Mouse (Mus musculus) thymus, postnatal 4 days (tissue): ENCODE measurements around the gene Hist1h4f.
"Not testable (repeated sequence)": the region's sequence is repeated elsewhere in the genome, so short reads cannot be mapped to it uniquely, and the experiment has no call there.

ENCODE experiments used
- DNase-seq: peaks from one replicate; pipeline ENCODE4 v3.0.0; 2021

The Hist1h4f gene

DNA sequence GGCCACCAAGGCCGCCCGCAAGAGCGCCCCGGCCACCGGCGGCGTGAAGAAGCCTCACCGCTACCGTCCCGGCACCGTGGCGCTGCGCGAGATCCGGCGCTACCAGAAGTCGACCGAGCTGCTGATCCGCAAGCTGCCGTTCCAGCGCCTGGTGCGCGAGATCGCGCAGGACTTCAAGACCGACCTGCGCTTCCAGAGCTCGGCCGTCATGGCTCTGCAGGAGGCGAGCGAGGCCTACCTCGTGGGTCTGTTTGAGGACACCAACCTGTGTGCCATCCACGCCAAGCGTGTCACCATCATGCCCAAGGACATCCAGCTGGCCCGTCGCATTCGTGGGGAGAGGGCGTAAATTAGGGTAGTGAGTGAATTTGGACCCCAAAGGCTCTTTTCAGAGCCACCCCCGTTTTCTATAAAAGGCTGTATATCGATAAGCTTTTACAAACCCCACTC lies 24.4 kb upstream of the Hist1h4f start:
- peak; percentile 41 for DNase-seq

DNA sequence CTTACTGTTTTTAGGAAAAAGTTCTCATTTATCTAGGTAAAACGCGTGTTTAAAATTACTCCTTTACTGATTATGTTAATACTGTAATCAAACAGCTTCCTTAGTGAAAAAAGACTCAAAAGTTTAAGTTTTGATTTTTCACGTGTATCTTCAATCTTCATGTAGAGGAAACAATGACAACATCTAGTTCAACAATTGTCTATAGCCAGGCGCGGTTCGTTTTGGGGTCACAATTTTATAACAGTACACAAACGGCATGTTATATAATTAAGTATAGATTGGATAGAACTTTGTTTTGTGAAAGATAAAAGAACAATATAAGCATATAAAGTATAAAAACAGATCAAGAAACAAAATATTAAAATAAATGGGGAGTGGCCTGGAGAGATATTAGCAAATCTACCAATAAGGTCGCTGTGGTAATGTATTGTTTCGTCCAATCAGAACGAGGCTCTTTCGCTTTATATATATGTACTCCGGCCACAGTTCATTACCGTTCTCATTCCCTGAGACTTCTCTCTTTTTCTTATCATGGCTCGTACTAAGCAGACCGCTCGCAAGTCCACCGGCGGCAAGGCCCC lies 23.9 kb upstream of the Hist1h4f start, which contains the start of gene Hist1h3d:
Gene Hist1h3d, plus strand, starts transcription at position 493 of the 581 bp plus-strand sequence.
- DNase-seq, result peak; percentile 40

GRCm38 (mm10) chr13:23574546-23575170 lies 23.2 kb upstream of the Hist1h4f start:
- not testable (repeated sequence) for DNase-seq

- peak; percentile 85 for DNase-seq
These were observed 22.6 kb upstream of the Hist1h4f start, which contains the start of the genes Hist1h2bf and Hist1h2ad for GRCm38 (mm10) chr13:23573898-23574524. TSS of gene Hist1h2bf (minus strand) at chr13:23574196. TSS of gene Hist1h2ad (plus strand) at chr13:23574381.

DNA sequence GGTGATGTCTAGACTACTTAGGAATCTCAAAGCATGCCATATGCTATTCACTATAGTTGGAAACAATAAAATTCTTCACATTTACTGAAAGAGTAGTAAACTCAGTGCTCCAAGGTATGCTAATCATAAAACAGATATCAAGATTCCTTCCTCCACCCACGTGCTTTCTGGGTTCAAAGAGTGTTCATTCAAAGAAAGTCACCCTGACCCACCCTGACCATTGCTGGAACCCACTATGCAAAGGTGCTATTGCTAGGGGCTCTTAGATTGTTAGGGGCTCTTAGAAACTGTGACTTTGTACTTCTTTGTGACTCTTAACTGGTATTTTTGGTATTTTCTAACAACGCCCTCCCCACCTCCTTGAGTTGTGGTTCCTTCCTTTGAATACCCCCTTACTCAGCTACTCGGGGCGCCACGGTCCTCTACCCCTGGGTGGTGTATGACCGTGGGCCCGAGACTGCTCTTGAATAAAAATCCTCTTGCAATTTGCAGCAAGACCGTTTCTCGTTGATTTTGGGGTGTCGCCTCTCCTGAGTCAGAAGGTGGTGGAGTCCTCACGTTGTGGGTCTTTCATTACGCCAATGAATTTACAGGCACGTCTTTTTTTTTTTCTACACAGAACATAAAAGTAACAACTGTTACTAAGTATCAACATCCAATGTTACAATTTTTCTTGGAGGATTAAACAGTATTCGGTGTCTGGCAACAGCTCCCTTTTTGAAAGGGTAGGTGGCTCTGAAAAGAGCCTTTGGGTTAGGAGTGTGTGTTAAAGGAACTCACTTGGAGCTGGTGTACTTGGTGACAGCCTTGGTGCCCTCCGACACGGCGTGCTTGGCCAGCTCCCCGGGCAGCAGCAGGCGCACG lies 21.8 kb upstream of the Hist1h4f start:
- DNase-seq, result peak; percentile 49

- DNase-seq, result no peak
These were observed 21.0 kb upstream of the Hist1h4f start for GRCm38 (mm10) chr13:23572218-23573033.

GRCm38 (mm10) chr13:23571504-23572217 lies 20.2 kb upstream of the Hist1h4f start:
- DNase-seq, result peak; percentile 30

DNA sequence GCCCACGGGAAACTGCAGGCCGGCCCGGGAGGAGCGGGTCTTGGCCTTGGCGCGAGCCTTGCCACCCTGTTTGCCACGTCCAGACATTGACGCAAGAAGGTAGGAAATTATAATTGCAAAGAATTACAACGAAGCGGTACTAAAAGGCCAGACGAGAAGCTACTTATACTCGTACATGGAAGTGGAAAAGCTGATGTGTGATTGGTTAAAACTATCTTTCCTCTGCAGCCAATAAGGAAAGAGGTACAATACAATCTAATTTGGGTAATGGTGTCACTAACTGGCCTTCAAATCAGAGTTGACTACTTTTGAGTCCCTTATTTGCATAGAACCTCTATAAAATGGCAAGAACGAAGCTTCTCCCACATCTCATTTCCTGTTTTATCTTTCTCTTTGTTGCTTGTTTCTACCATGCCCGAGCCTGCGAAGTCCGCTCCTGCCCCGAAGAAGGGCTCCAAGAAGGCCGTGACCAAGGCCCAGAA lies 19.6 kb upstream of the Hist1h4f start, which contains the start of the genes Hist1h2ae and Hist1h2bg:
Gene Hist1h2ae, minus strand, starts transcription at position 199 of the 482 bp plus-strand sequence.
Gene Hist1h2bg, plus strand, starts transcription at position 375 of the 482 bp plus-strand sequence.
- DNase-seq, result peak; percentile 79

DNA sequence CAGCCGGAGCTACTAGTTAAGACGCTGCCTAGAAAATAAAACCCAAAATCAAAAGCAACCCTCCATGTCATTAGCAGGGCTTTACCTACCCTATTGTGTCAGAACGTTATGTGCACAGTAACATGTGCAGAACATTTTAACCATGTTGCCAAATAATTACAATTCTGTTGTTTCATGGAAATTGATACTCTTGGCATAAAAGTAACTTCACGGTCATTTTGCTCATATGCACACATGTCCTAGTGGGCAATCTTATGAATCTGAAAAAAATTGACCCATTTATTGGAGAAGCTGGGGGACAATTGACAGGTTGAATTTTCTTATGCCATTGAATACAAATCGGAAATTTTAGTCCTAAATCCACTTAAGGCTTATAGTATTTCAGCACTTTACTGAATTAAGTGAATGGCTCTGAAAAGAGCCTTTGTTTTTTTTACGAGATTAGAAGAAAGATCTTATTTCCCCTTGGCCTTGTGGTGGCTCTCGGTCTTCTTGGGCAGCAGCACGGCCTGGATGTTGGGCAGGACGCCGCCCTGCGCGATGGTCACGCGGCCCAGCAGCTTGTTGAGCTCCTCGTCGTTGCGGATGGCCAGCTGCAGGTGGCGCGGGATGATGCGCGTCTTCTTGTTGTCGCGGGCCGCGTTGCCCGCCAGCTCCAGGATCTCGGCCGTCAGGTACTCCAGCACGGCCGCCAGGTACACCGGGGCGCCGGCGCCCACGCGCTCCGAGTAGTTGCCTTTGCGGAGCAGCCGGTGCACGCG lies 19.0 kb upstream of the Hist1h4f start:
- not testable (repeated sequence) for DNase-seq

GRCm38 (mm10) chr13:23564482-23564881 lies 13.0 kb upstream of the Hist1h4f start:
- DNase-seq, result no peak

DNA sequence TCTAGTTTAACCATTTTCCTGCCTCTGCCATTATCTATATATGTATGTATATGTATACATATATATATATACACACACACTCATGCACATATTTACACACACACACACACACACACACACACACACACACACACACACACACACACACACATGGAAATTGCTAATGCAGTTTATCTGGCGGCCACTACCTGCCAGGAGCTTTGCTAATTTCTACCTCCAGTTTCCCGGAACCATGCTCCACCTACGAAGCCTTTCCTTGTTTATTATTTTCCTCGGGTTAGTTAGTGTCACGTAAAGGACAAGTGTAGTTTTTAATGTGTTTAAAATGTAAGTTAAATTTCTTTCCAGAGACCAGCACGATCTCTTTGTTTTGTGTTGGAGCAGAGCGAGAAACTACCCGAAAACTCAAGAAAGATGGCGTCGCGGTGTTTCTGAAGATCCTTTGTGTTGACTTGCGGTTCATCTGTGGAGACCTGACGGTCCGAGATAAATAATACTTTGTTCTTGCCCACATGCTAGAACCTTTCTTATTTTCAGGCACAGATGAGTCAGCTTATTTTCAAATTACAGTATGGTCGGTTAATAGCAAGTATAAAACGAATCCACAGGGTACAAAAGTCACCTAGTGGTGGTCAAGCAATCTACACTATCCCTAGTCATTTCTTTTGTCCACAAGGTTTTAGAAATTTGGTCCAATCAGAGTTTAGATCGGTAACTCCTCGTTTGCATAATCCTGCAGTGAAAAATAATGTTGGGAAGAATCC lies 11.4 kb upstream of the Hist1h4f start:
- DNase-seq, result peak; percentile 41

DNA sequence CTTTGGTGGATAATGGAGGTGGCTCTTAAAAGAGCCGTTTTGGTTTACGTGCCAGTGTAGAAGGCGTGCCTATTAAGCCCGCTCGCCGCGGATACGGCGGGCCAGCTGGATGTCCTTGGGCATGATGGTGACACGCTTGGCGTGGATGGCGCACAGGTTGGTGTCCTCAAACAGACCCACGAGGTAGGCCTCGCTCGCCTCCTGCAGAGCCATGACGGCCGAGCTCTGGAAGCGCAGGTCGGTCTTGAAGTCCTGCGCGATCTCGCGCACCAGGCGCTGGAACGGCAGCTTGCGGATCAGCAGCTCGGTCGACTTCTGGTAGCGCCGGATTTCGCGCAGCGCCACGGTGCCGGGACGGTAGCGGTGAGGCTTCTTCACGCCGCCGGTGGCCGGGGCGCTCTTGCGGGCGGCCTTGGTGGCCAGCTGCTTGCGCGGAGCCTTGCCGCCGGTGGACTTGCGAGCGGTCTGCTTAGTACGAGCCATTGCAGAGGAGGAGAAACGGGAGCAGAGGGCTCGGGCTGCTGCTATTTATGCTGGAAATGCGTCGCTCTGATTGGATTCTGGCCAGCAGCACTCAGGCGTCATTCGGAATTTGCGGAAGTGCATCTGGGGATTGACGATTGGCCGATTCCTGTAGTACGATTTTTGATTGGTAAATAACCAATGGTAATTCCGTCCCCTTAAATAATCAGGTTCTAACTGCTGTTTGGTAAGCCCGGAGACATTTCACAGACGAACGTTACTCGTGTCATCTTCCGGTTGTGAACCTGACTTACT lies 10.6 kb upstream of the Hist1h4f start, which contains the start of gene Hist1h3e:
Gene Hist1h3e, minus strand, starts transcription at position 487 of the 777 bp plus-strand sequence.
- DNase-seq, result peak; percentile 89

DNA sequence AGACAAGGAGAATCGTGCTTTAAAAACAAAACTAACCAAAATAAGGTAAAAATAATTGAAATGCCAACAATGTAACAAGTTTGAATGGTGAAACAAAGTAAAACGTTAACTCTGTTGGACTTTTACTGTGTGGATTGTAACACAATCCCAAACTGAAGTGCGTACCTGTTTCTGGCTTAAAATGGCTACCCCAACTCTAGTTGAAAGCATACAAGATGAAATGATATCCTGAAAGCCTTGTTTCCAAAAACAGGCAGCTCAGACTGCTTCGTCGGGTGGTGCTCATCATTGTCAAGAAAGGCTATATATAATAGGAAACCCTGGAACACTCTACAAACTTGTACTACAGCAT lies 10.1 kb upstream of the Hist1h4f start:
- DNase-seq, result not testable (repeated sequence)

DNA sequence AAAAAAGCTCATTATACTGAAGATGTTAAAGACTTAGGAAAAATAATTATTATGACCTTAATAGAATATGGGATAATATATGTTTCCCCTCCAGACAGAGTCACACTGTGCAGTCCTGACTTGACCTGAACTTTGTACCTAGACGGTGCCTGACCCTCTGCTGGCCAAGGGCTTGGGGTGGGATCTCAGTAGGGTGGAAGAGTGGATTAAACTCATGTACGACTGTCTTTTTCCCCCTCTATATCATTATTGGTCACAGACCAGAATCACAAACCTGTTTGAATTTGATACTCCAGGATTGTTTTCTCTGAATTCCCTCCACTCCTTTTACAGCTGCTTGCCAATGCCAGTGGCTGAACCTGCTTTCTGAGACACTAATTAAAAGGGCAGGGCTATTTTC lies 9.3 kb upstream of the Hist1h4f start:
- DNase-seq, result not testable (repeated sequence)

- DNase-seq, result no peak
These were observed 5.5 kb upstream of the Hist1h4f start for GRCm38 (mm10) chr13:23556906-23557305.

DNA sequence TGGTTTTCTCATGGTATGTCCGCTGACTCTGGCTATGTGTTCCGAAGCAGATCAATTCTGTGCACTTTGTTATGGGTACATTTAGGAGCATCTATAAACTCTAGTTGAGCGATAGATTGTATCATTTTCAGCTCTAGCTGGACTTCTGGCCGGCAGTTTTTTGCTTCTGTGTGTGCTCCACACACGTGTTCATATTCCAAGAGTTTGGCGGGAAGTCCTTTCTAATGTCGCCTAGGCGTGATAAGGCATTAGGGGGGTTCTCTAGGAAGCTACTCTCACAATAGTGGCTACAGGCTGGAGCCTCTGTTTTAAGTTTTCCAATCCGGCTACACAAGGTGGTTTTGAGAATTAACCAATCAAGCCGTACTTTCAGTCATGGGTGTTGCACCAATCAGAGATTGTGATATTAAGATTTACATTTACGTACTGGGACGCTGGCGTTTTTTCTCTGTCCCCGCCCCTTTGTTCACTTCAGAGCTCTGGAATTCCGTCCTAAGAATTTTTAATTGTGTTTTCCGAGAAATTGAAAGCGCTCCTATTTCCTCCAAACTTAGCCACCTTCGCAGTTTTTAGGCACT lies 4.5 kb upstream of the Hist1h4f start:
- peak; percentile 60 for DNase-seq

GRCm38 (mm10) chr13:23554925-23555838 lies 3.7 kb upstream of the Hist1h4f start:
- DNase-seq, result peak; percentile 92
